Comparison of ENCODE assay signal across 31 mouse cellular contexts in genomic region chr1:42365648-42366324, GRCm38 (mm10).
DNase-seq lines count a peak whose midpoint lies in the region; ATAC-seq lines count a peak whose summit lies in the region.
"Had no signal": no experiment of that assay in that cellular context is flagged by ENCODE, and none has a peak within 500 bp of the region (broad histone marks: within the 10 kb centered on the region; RNA-seq: fewer than 3 reads in every experiment).

No protein-coding gene starts in this region.

- H3K4me1 ChIP-seq in forebrain, embryonic 13.5 days, result no peaks in the 10 kb centered on the region
- no peaks in the 10 kb centered on the region for H3K4me1 ChIP-seq in forebrain, embryonic 11.5 days (replicated peaks; ENCODE audit: control insufficient read depth, insufficient read depth, low read length)
- H3K4me1 ChIP-seq in neural tube, embryonic 14.5 days (ENCODE audit: control insufficient read depth, insufficient read depth, low read length), result no peaks in the 10 kb centered on the region
- no peaks in the 10 kb centered on the region for H3K4me1 ChIP-seq in forebrain, embryonic 16.5 days (replicated peaks; ENCODE audit: control insufficient read depth, insufficient read depth, low read length)
- H3K4me1 ChIP-seq in midbrain, embryonic 16.5 days (ENCODE audit: control insufficient read depth, insufficient read depth, low read length), result no peaks in the 10 kb centered on the region
- H3K4me1 ChIP-seq: embryonic facial prominence, embryonic 10.5 days; embryonic facial prominence, embryonic 13.5 days; heart, embryonic 13.5 days had no signal

- H3K9me3 ChIP-seq in forebrain, embryonic 13.5 days (replicated peaks), result no peaks in the 10 kb centered on the region
- H3K9me3 ChIP-seq in forebrain, embryonic 11.5 days (ENCODE audit: control insufficient read depth, low read length), result no peaks in the 10 kb centered on the region
- H3K9me3 ChIP-seq in neural tube, embryonic 14.5 days (ENCODE audit: control insufficient read depth, low read length), result no peaks in the 10 kb centered on the region
- no peaks in the 10 kb centered on the region for H3K9me3 ChIP-seq in forebrain, embryonic 16.5 days (ENCODE audit: control insufficient read depth, low read length)
- no peaks in the 10 kb centered on the region for H3K9me3 ChIP-seq in midbrain, embryonic 16.5 days (replicated peaks; ENCODE audit: control insufficient read depth, low read length, poor library complexity, severe bottlenecking)
- H3K9me3 ChIP-seq: embryonic facial prominence, embryonic 10.5 days; embryonic facial prominence, embryonic 13.5 days; heart, embryonic 13.5 days had no signal

- H3K27me3 ChIP-seq in forebrain, embryonic 13.5 days, result no peaks in the 10 kb centered on the region
- H3K27me3 ChIP-seq in forebrain, embryonic 11.5 days (ENCODE audit: control insufficient read depth, insufficient read depth, low read length), result no peaks in the 10 kb centered on the region
- H3K27me3 ChIP-seq in neural tube, embryonic 14.5 days (ENCODE audit: control insufficient read depth, insufficient read depth, low read length), result no peaks in the 10 kb centered on the region
- H3K27me3 ChIP-seq in forebrain, embryonic 16.5 days (replicated peaks; ENCODE audit: control insufficient read depth, insufficient read depth, low read length), result no peaks in the 10 kb centered on the region
- no peaks in the 10 kb centered on the region for H3K27me3 ChIP-seq in midbrain, embryonic 16.5 days (ENCODE audit: control insufficient read depth, insufficient read depth, low read depth, low read length)
- H3K27me3 ChIP-seq: CH12.LX; embryonic facial prominence, embryonic 13.5 days; heart, embryonic 13.5 days had no signal

- 50% methylated on average over 4 of the region's 4 CpGs for WGBS in forebrain, embryonic 13.5 days
- WGBS in forebrain, embryonic 11.5 days, result 81% methylated on average over 4 of the region's 4 CpGs
- 43% methylated on average over 4 of the region's 4 CpGs for WGBS in neural tube, embryonic 14.5 days
- 50% methylated on average over 4 of the region's 4 CpGs for WGBS in forebrain, embryonic 16.5 days
- WGBS in midbrain, embryonic 16.5 days, result 66% methylated on average over 4 of the region's 4 CpGs

- H3K27ac ChIP-seq in forebrain, embryonic 13.5 days, result 0 out of 2 replicates have a peak overlapping the region, but pooled peaks have one; percentile 19
- no peak overlapping the region for H3K27ac ChIP-seq in forebrain, embryonic 11.5 days (ENCODE audit: low read depth, low read length)
- no peak overlapping the region for H3K27ac ChIP-seq in neural tube, embryonic 14.5 days (ENCODE audit: low read depth, low read length)
- no peak overlapping the region for H3K27ac ChIP-seq in forebrain, embryonic 16.5 days (ENCODE audit: low read length)
- no peak overlapping the region for H3K27ac ChIP-seq in midbrain, embryonic 16.5 days (ENCODE audit: low read length)
- H3K27ac ChIP-seq: embryonic facial prominence, embryonic 10.5 days; embryonic facial prominence, embryonic 13.5 days; gastrocnemius, adult 2 months; heart, embryonic 13.5 days; hindbrain, embryonic 14.5 days; hindbrain, postnatal 0 days had no signal

- H3K9ac ChIP-seq in forebrain, embryonic 13.5 days, result no peak overlapping the region
- no peak overlapping the region for H3K9ac ChIP-seq in forebrain, embryonic 11.5 days (ENCODE audit: low read length)
- H3K9ac ChIP-seq in neural tube, embryonic 14.5 days (replicated peaks; ENCODE audit: low read depth, low read length), result no peak overlapping the region
- no peak overlapping the region for H3K9ac ChIP-seq in forebrain, embryonic 16.5 days (replicated peaks; ENCODE audit: low read depth, low read length)
- no peak overlapping the region for H3K9ac ChIP-seq in midbrain, embryonic 16.5 days (ENCODE audit: low read depth, low read length)
- H3K9ac ChIP-seq: embryonic facial prominence, embryonic 13.5 days; heart, embryonic 13.5 days; hindbrain, embryonic 14.5 days had no signal

- H3K4me2 ChIP-seq in forebrain, embryonic 13.5 days, result no peak overlapping the region
- H3K4me2 ChIP-seq in forebrain, embryonic 11.5 days (ENCODE audit: low read depth, low read length, severe bottlenecking), result no peak overlapping the region
- no peak overlapping the region for H3K4me2 ChIP-seq in neural tube, embryonic 14.5 days (ENCODE audit: low read depth, low read length)
- no peak overlapping the region for H3K4me2 ChIP-seq in forebrain, embryonic 16.5 days (ENCODE audit: low read length)
- H3K4me2 ChIP-seq in midbrain, embryonic 16.5 days (ENCODE audit: low read length), result no peak overlapping the region
- H3K4me2 ChIP-seq: embryonic facial prominence, embryonic 13.5 days; heart, embryonic 13.5 days; hindbrain, embryonic 14.5 days had no signal

- ATAC-seq in forebrain, embryonic 13.5 days, result peak; percentile 84
- no peak for ATAC-seq in forebrain, embryonic 11.5 days (replicated peaks; ENCODE audit: low FRiP score)
- ATAC-seq in neural tube, embryonic 14.5 days (ENCODE audit: low read depth), result peak; percentile 54; the same call in 1 of the 2 replicates
- peak; percentile 89 for ATAC-seq in forebrain, embryonic 16.5 days
- no peak for ATAC-seq in midbrain, embryonic 16.5 days
- ATAC-seq: hindbrain, postnatal 0 days; inflammation-experienced regulatory T-cells, adult 6 months; intestine, embryonic 16.5 days; Patski had no signal

- no peak for DNase-seq in forebrain, embryonic 11.5 days (ENCODE audit: low spot score)
- DNase-seq in neural tube, embryonic 10.5 days (ENCODE audit: extremely low spot score, low spot score), result no peak
- DNase-seq in urinary bladder, postnatal 25 days (ENCODE audit: low spot score), result no peak
- DNase-seq: adrenal gland, postnatal 10 days; adrenal gland, postnatal 36 days; B cell, adult 2 months; cerebellum, adult 11 months; cerebellum, adult 2 months; cerebellum, adult 9-11 months; cerebellum, postnatal 25 days; embryo, embryonic 11 days; gastrocnemius, adult 2 months; gastrocnemius, postnatal 14 days; heart, adult 18-20 months; heart, postnatal 14 days; heart, postnatal 4 days had no signal

- no peak overlapping the region for H3K4me3 ChIP-seq in forebrain, embryonic 13.5 days
- H3K4me3 ChIP-seq in forebrain, embryonic 11.5 days (ENCODE audit: low read depth, low read length), result no peak overlapping the region
- H3K4me3 ChIP-seq in neural tube, embryonic 14.5 days (ENCODE audit: low read depth, low read length), result no peak overlapping the region
- H3K4me3 ChIP-seq in forebrain, embryonic 16.5 days (replicated peaks; ENCODE audit: low read length), result no peak overlapping the region
- no peak overlapping the region for H3K4me3 ChIP-seq in midbrain, embryonic 16.5 days (ENCODE audit: low read depth, low read length)
- H3K4me3 ChIP-seq: embryonic facial prominence, embryonic 10.5 days; embryonic facial prominence, embryonic 13.5 days; erythroblast, embryonic 14.5 days; gastrocnemius, adult 2 months; heart, embryonic 13.5 days had no signal

- no peaks in the 10 kb centered on the region for H3K36me3 ChIP-seq in forebrain, embryonic 13.5 days (ENCODE audit: poor library complexity, severe bottlenecking)
- no peaks in the 10 kb centered on the region for H3K36me3 ChIP-seq in forebrain, embryonic 11.5 days (ENCODE audit: control insufficient read depth, insufficient read depth, low read length)
- no peaks in the 10 kb centered on the region for H3K36me3 ChIP-seq in neural tube, embryonic 14.5 days (ENCODE audit: control insufficient read depth, insufficient read depth, low read length)
- no peaks in the 10 kb centered on the region for H3K36me3 ChIP-seq in forebrain, embryonic 16.5 days (ENCODE audit: control insufficient read depth, insufficient read depth)
- no peaks in the 10 kb centered on the region for H3K36me3 ChIP-seq in midbrain, embryonic 16.5 days (ENCODE audit: control insufficient read depth, insufficient read depth, low read length)
- H3K36me3 ChIP-seq: embryonic facial prominence, embryonic 10.5 days; embryonic facial prominence, embryonic 13.5 days; G1E; heart, embryonic 13.5 days had no signal

Comparison
In these comparisons a context has a peak if more than half of its experiments do, and no peak if none do; other contexts are left out.
1. ATAC-seq: peak in forebrain, embryonic 13.5 days (single experiment), neural tube, embryonic 14.5 days (single experiment) and forebrain, embryonic 16.5 days (single experiment); none in forebrain, embryonic 11.5 days (single experiment) and midbrain, embryonic 16.5 days (single experiment).